Mouse (Mus musculus) liver, embryonic 11.5 days (tissue): ENCODE data around the gene Ust. TPM values are rescaled to one million over a fixed set of nuclear protein-coding genes. Genes with fewer than 3 reads are reported as not detected.

Source experiments
- ATAC-seq: fragments of 200-750 bp; cut with Nextera tagmentation; replicated peaks from 2 replicates; pipeline ENCODE4 v1.8.0; 2017; ENCODE audit warnings: moderate number of reproducible peaks, mild to moderate bottlenecking, moderate TSS enrichment, moderate library complexity; ENCODE audit not compliant: low FRiP score
- DNase-seq: peaks from one replicate; pipeline ENCODE4 v3.0.0-alpha.2; 2017; ENCODE audit warnings: low spot score
- H3K27ac ChIP-seq: fragments of 300-500 bp; sonication (generic); 2 replicates; pipeline ENCODE4 v1.5.1; 2014; ENCODE audit warnings: mild to moderate bottlenecking, low read depth, low read length, control low read depth
- H3K27me3 ChIP-seq: fragments of 300-500 bp; sonication (generic); replicated peaks from 2 replicates; pipeline ENCODE4 v1.6.1; 2014; ENCODE audit warnings: low read length, mixed read lengths; ENCODE audit not compliant: control insufficient read depth, insufficient read depth
- H3K36me3 ChIP-seq: fragments of 300-500 bp; sonication (generic); 2 replicates; pipeline ENCODE4 v1.6.1; 2014; ENCODE audit warnings: mild to moderate bottlenecking, low read length, moderate library complexity, mixed read lengths; ENCODE audit not compliant: control insufficient read depth, insufficient read depth
- H3K4me1 ChIP-seq: fragments of 300-500 bp; sonication (generic); replicated peaks from 2 replicates; pipeline ENCODE4 v1.6.1; 2014; ENCODE audit warnings: low read length, mixed read lengths; ENCODE audit not compliant: control insufficient read depth, insufficient read depth
- H3K4me2 ChIP-seq: fragments of 300-500 bp; sonication (generic); 2 replicates; pipeline ENCODE4 v1.6.1; 2014; ENCODE audit warnings: mild to moderate bottlenecking, control low read depth, moderate library complexity
- H3K4me3 ChIP-seq: fragments of 300-500 bp; sonication (generic); 2 replicates; pipeline ENCODE4 v1.5.1; 2014; ENCODE audit warnings: low read depth, low read length, control low read depth
- H3K9ac ChIP-seq: fragments of 300-500 bp; sonication (generic); 2 replicates; pipeline ENCODE4 v1.6.1; 2014; ENCODE audit warnings: low read depth, low read length, control low read depth
- H3K9me3 ChIP-seq: fragments of 300-500 bp; sonication (generic); 2 replicates; pipeline ENCODE4 v1.6.1; 2016; ENCODE audit warnings: low read length, inconsistent platforms, mixed read lengths; ENCODE audit not compliant: control insufficient read depth
- WGBS: fragments of 180-500 bp; shearing (Covaris S2); extraction: QIAGEN DNeasy Blood & Tissue Kit; methylation state at CpG from one replicate; pipeline ENCODE4 v1.1.7; 2014; 5-methylcytosine and 5-hydroxymethylcytosine counted together
- polyA plus RNA-seq: library from polyadenylated mRNA; unstranded; fragments of >200 nt; fragmentation: Nextera tagmentation; extraction: Ambion mirVana; gene quantifications from 2 replicates; pipeline ENCODE4 v1.2.1, GENCODE M21; 2014

Gene Ust
- polyA plus RNA-seq, 1 experiment from 2014 or later = 3.1 TPM

GRCm38 (mm10) chr10:8240242-8240641 lies 278.4 kb downstream of the Ust start:
- H3K4me3 ChIP-seq = no peak overlapping the region
- H3K4me1 ChIP-seq = no peaks in the 10 kb centered on the region
- peak; percentile 50 for DNase-seq
- H3K9me3 ChIP-seq = no peaks in the 10 kb centered on the region
- H3K27ac ChIP-seq = no peak overlapping the region
- no peaks in the 10 kb centered on the region for H3K36me3 ChIP-seq
- ATAC-seq = no peak
- peak overlapping the region; percentile 32 for H3K4me2 ChIP-seq
- H3K9ac ChIP-seq = no peak overlapping the region
- H3K27me3 ChIP-seq = no peaks in the 10 kb centered on the region
- 11% methylated on average over 3 of the region's 3 CpGs for WGBS

GRCm38 (mm10) chr10:8236780-8237571 lies 281.6 kb downstream of the Ust start:
- ATAC-seq (no peak), DNase-seq (no peak)
- H3K36me3 ChIP-seq = no peaks in the 10 kb centered on the region
- 90% methylated on average over 10 of the region's 10 CpGs for WGBS
- no peak overlapping the region for H3K4me3 ChIP-seq
- no peaks in the 10 kb centered on the region for H3K27me3 ChIP-seq
- H3K9me3 ChIP-seq = no peaks in the 10 kb centered on the region
- H3K4me1 ChIP-seq = no peaks in the 10 kb centered on the region
- no peak overlapping the region for H3K27ac ChIP-seq
- no peak overlapping the region for H3K4me2 ChIP-seq
- no peak overlapping the region for H3K9ac ChIP-seq

DNA sequence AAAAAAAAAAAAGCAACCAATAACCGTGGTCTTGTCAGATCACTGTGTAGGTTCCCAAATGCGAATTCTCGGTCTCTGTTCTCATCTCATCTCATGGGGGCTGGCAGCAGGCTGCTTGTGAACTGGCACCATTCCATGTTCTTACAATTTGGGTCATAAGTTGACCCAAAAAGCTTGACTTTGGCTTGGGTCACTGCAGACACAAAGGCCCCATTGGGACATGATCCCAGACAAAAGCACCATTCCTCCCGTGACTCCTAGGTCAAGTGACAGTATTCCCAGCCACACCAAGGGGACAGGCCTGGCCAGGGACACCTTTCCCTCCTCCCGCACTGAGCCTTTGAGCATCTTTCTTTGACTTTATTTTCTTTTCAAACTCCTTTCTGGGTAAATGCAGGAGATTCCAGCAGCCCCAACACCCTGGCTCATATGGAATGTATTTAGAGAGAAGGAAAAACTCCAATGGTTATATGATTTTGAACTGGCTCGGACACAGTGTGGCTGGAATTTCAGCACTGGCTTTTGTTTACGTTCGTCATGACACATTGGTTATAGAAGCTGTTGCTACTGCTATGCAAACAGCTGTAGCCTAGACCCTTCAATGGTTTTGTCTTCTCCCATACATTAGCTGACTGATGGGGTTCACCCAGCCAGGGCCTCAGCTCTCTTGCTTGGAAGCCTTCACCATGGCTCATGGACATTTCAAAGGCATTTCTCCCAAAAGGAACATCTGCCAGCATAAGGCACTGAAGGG lies 285.3 kb downstream of the Ust start:
- no peak for DNase-seq
- no peaks in the 10 kb centered on the region for H3K9me3 ChIP-seq
- H3K9ac ChIP-seq = no peak overlapping the region
- H3K4me3 ChIP-seq = no peak overlapping the region
- no peak overlapping the region for H3K4me2 ChIP-seq
- H3K36me3 ChIP-seq = no peaks in the 10 kb centered on the region
- H3K27me3 ChIP-seq = no peaks in the 10 kb centered on the region
- no peak overlapping the region for H3K27ac ChIP-seq
- no peak for ATAC-seq
- WGBS = 83% methylated on average over 8 of the region's 8 CpGs
- no peaks in the 10 kb centered on the region for H3K4me1 ChIP-seq

- no peak overlapping the region for H3K4me3 ChIP-seq
- ATAC-seq (no peak), DNase-seq (no peak)
- whole genome bisulfite sequencing = 91% methylated on average over 6 of the region's 6 CpGs
- no peak overlapping the region for H3K4me2 ChIP-seq
- no peaks in the 10 kb centered on the region for H3K4me1 ChIP-seq
- H3K36me3 ChIP-seq = no peaks in the 10 kb centered on the region
- H3K27me3 ChIP-seq = no peaks in the 10 kb centered on the region
- H3K27ac ChIP-seq = no peak overlapping the region
- no peak overlapping the region for H3K9ac ChIP-seq
- no peaks in the 10 kb centered on the region for H3K9me3 ChIP-seq
Observed at GRCm38 (mm10) chr10:8232535-8232934, 286.1 kb downstream of the Ust start.

DNA sequence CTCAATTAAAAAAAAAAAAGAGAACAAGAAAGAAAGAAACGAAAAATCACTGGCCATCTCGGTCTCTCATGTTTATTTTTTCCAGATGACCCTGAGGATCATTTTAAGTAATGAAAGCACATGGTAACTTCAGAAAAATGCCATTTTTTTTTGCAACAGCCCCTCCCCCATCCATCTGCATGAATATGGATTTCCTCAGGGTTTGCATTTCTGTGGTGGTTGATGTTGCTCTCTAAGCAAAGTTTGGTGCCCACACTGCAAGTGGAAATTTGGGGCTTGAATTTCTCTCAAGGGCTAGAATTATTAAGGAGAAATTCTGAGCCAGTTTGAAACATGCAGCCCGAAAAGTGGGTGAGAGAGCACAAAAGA lies 290.3 kb downstream of the Ust start:
- Histone ChIP-seq H3K27me3 (no peaks in the 10 kb centered on the region), H3K9ac (no peak overlapping the region), H3K4me2 (no peak overlapping the region), H3K36me3 (no peaks in the 10 kb centered on the region), H3K4me3 (no peak overlapping the region), H3K4me1 (no peaks in the 10 kb centered on the region), H3K27ac (no peak overlapping the region), H3K9me3 (no peaks in the 10 kb centered on the region)
- no peak for ATAC-seq
- DNase-seq = no peak
- WGBS = 67% methylated on average over 3 of the region's 3 CpGs

GRCm38 (mm10) chr10:8227705-8228374 lies 290.8 kb downstream of the Ust start:
- Histone ChIP-seq H3K4me1 (no peaks in the 10 kb centered on the region), H3K9me3 (no peaks in the 10 kb centered on the region), H3K4me3 (no peak overlapping the region), H3K27me3 (no peaks in the 10 kb centered on the region), H3K27ac (no peak overlapping the region), H3K4me2 (no peak overlapping the region), H3K36me3 (no peaks in the 10 kb centered on the region), H3K9ac (no peak overlapping the region)
- DNase-seq = no peak
- 72% methylated on average over 5 of the region's 5 CpGs for WGBS
- no peak for ATAC-seq

GRCm38 (mm10) chr10:8226650-8227049 lies 292.0 kb downstream of the Ust start:
- Histone ChIP-seq H3K4me2 (no peak overlapping the region), H3K9me3 (no peaks in the 10 kb centered on the region), H3K4me3 (no peak overlapping the region), H3K27ac (no peak overlapping the region), H3K36me3 (no peaks in the 10 kb centered on the region), H3K27me3 (no peaks in the 10 kb centered on the region), H3K9ac (no peak overlapping the region), H3K4me1 (no peaks in the 10 kb centered on the region)
- DNase-seq = no peak
- no peak for ATAC-seq
- WGBS = 62% methylated on average over 3 of the region's 3 CpGs

- H3K9ac ChIP-seq = no peak overlapping the region
- no peaks in the 10 kb centered on the region for H3K9me3 ChIP-seq
- H3K27ac ChIP-seq = no peak overlapping the region
- no peak overlapping the region for H3K4me2 ChIP-seq
- no peak for DNase-seq
- no peaks in the 10 kb centered on the region for H3K27me3 ChIP-seq
- 78% methylated on average over 2 of the region's 2 CpGs for WGBS
- no peak for ATAC-seq
- H3K4me3 ChIP-seq = no peak overlapping the region
- H3K4me1 ChIP-seq = no peaks in the 10 kb centered on the region
- H3K36me3 ChIP-seq = no peaks in the 10 kb centered on the region
Observed at GRCm38 (mm10) chr10:8224641-8225040, 294.0 kb downstream of the Ust start.
